Mouse (Mus musculus): Measurements from ENCODE around the gene Hk2. TPM values are rescaled to one million over a fixed set of nuclear protein-coding genes. Genes with fewer than 3 reads are reported as not detected.

Gene Hk2
- polyA plus RNA-seq, 1 experiment from 2014 or later = 28.0 TPM

- Histone ChIP-seq H3K9me3 (ENCODE audit: control insufficient read depth, low read length) (no peaks in the 10 kb centered on the region), H3K4me3 (ENCODE audit: low read length) (no peak overlapping the region), H3K9ac (ENCODE audit: low read depth, low read length) (no peak overlapping the region), H3K4me1 (ENCODE audit: control insufficient read depth, insufficient read depth, low read length) (peaks cover 11% of the 10 kb centered on the region; the same call in 1 of the 2 replicates), H3K27ac (ENCODE audit: low read depth, low read length) (no peak overlapping the region), H3K4me2 (replicated peaks; ENCODE audit: low read depth, low read length) (no peak overlapping the region), H3K36me3 (ENCODE audit: control insufficient read depth, insufficient read depth, low read length) (no peaks in the 10 kb centered on the region), H3K27me3 (ENCODE audit: control insufficient read depth, insufficient read depth, low read length) (no peaks in the 10 kb centered on the region)
- 97% methylated on average over 2 of the region's 2 CpGs for WGBS
- no peak for ATAC-seq (ENCODE audit: low FRiP score, low TSS enrichment)
Observed at GRCm38 (mm10) chr6:82765261-82765660, 9.0 kb downstream of the Hk2 start.

DNA sequence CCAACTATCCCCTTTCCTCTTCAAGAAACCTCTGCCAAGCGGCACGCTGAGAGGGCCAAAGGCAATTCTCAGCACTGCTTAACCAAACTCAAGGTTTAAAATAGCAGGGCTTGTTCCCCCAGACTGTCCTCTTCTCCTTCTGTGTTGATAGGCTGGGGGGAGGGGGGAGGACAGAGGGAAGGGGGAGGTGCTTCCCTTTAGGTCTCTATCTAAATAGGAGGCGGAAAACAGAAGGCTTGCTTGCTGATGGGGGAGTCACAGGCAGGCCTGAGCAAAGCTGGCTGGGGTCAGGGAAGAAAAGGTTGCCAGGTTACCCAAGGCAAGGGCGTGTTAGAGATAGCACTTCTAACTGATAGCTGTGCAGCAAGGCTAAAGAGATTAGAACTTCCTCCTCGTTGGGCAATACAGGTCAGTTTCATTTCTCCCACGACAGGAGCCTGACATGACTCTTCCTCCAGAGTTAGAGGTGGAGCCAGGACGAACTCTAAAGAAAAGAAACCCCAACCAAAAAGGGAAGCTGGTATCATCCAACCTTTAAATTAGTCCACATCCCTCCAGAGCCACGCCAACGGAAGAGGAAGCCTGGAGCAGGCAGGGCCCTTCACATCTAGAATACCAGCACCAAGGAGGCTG lies 10.3 kb downstream of the Hk2 start:
- no peak overlapping the region for H3K4me3 ChIP-seq (ENCODE audit: low read length)
- H3K27me3 ChIP-seq (ENCODE audit: control insufficient read depth, insufficient read depth, low read length) = no peaks in the 10 kb centered on the region
- peaks cover 6% of the 10 kb centered on the region; the same call in 1 of the 2 replicates for H3K4me1 ChIP-seq (ENCODE audit: control insufficient read depth, insufficient read depth, low read length)
- H3K9me3 ChIP-seq (ENCODE audit: control insufficient read depth, low read length) = no peaks in the 10 kb centered on the region
- ATAC-seq (ENCODE audit: low FRiP score, low TSS enrichment) = no peak; the same call in 1 of the 2 replicates
- H3K9ac ChIP-seq (ENCODE audit: low read depth, low read length) = no peak overlapping the region
- H3K4me2 ChIP-seq (replicated peaks; ENCODE audit: low read depth, low read length) = no peak overlapping the region
- H3K36me3 ChIP-seq (ENCODE audit: control insufficient read depth, insufficient read depth, low read length) = no peaks in the 10 kb centered on the region; the same call in 1 of the 2 replicates
- 43% methylated on average over 9 of the region's 9 CpGs for WGBS
- H3K27ac ChIP-seq (ENCODE audit: low read depth, low read length) = no peak overlapping the region

DNA sequence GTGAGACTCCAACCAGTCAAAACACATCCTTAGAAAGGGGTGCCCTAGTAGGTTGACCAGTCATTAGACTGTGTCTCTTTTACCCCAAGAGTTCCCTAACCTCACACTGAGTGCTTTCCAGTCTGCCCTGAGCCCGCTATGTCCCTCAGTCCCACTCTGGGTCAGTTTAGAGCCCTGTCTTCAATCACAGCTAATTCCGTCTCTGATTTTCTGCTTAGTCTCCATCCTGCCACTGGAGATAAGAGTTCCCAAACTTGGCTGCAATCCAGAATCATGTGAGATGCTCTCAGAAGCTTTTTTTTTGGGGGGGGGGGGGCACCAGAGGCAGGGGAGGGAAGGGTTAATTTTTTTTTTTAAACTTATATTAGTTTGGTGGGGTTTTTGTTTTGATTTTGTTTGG lies 11.5 kb downstream of the Hk2 start:
- Histone ChIP-seq H3K27ac (ENCODE audit: low read depth, low read length) (no peak overlapping the region), H3K27me3 (ENCODE audit: control insufficient read depth, insufficient read depth, low read length) (no peaks in the 10 kb centered on the region), H3K9ac (ENCODE audit: low read depth, low read length) (no peak overlapping the region), H3K9me3 (ENCODE audit: control insufficient read depth, low read length) (no peaks in the 10 kb centered on the region), H3K36me3 (ENCODE audit: control insufficient read depth, insufficient read depth, low read length) (no peaks in the 10 kb centered on the region; the same call in 1 of the 2 replicates), H3K4me1 (ENCODE audit: control insufficient read depth, insufficient read depth, low read length) (peaks cover 6% of the 10 kb centered on the region; the same call in 1 of the 2 replicates), H3K4me3 (ENCODE audit: low read length) (no peak overlapping the region), H3K4me2 (replicated peaks; ENCODE audit: low read depth, low read length) (no peak overlapping the region)
- 77% methylated on average over 2 of the region's 2 CpGs for WGBS
- no peak for ATAC-seq (ENCODE audit: low FRiP score, low TSS enrichment)

DNA sequence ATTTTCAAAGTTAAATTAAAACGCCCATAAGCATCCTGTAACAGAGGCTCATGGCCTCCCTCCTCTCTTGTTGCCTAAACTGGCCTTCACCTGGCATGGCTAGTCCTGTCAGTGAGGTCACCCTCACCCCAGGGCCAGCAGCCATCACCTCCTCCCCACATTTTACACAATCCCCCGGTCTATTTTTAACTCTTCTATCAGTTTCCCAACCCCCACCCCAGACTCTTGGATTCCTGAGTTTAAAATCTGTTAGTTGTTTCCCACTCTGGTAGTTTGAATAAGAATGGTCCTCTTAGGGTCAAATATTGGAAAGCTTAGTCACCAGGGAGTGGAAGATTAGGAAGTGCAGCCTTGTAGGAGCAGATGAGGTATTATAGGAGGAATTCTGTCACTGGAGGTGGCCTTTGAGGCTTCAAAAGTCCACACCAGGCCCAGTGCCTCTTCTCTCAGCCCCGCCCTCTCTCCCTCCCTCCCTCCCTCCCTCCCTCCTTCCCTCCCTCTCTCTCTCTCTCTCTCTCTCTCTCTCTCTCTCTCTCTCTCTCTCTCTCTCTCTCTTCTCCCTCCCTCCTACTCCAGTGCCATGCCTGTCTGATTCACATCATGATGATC lies 13.4 kb downstream of the Hk2 start:
- no peaks in the 10 kb centered on the region for H3K9me3 ChIP-seq (ENCODE audit: control insufficient read depth, low read length)
- no peak for ATAC-seq (ENCODE audit: low FRiP score, low TSS enrichment)
- no peak overlapping the region for H3K4me3 ChIP-seq (ENCODE audit: low read length)

DNA sequence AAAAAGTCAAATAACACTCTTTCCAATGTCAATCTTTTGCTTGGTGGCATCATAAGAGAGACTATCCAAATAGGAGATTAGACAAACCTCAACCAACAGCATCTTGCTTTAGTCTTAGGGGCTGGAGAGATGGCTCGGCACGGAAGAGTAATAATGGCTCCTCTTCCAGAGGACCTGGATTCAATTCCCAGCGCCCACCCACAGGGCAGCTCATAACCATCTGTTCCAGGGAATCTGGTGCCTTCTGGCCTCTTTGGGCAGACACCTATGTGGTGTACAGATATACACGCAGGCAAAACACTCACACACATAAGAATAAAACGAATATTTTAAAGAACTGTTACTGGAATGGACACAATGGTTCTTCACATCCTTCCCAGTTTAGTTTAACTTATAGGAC lies 15.0 kb downstream of the Hk2 start:
- no peak overlapping the region for H3K4me2 ChIP-seq (replicated peaks; ENCODE audit: low read depth, low read length)
- no peak overlapping the region for H3K9ac ChIP-seq (ENCODE audit: low read depth, low read length)
- WGBS = 94% methylated on average over 5 of the region's 5 CpGs
- no peaks in the 10 kb centered on the region for H3K27me3 ChIP-seq (ENCODE audit: control insufficient read depth, insufficient read depth, low read length)
- no peak overlapping the region for H3K27ac ChIP-seq (ENCODE audit: low read depth, low read length)
- no peak for ATAC-seq (ENCODE audit: low FRiP score, low TSS enrichment)
- H3K4me1 ChIP-seq (ENCODE audit: control insufficient read depth, insufficient read depth, low read length) = peaks cover 6% of the 10 kb centered on the region; the same call in 1 of the 2 replicates
- H3K36me3 ChIP-seq (ENCODE audit: control insufficient read depth, insufficient read depth, low read length) = no peaks in the 10 kb centered on the region; the same call in 1 of the 2 replicates
- H3K4me3 ChIP-seq (ENCODE audit: low read length) = no peak overlapping the region
- H3K9me3 ChIP-seq (ENCODE audit: control insufficient read depth, low read length) = no peaks in the 10 kb centered on the region

More for the DNA sequence above, 13.4 kb downstream of the Hk2 start:
- H3K36me3 ChIP-seq (ENCODE audit: control insufficient read depth, insufficient read depth, low read length) = no peaks in the 10 kb centered on the region; the same call in 1 of the 2 replicates
- no peaks in the 10 kb centered on the region for H3K27me3 ChIP-seq (ENCODE audit: control insufficient read depth, insufficient read depth, low read length)
- no peak overlapping the region for H3K4me2 ChIP-seq (replicated peaks; ENCODE audit: low read depth, low read length)
- H3K27ac ChIP-seq (ENCODE audit: low read depth, low read length) = no peak overlapping the region
- WGBS = 85% methylated on average over 3 of the region's 3 CpGs
- peaks cover 6% of the 10 kb centered on the region; the same call in 1 of the 2 replicates for H3K4me1 ChIP-seq (ENCODE audit: control insufficient read depth, insufficient read depth, low read length)
- H3K9ac ChIP-seq (ENCODE audit: low read depth, low read length) = no peak overlapping the region

GRCm38 (mm10) chr6:82756799-82757210 lies 17.4 kb downstream of the Hk2 start:
- Histone ChIP-seq H3K9me3 (ENCODE audit: control insufficient read depth, low read length) (no peaks in the 10 kb centered on the region), H3K27ac (ENCODE audit: low read depth, low read length) (no peak overlapping the region), H3K27me3 (ENCODE audit: control insufficient read depth, insufficient read depth, low read length) (no peaks in the 10 kb centered on the region), H3K36me3 (ENCODE audit: control insufficient read depth, insufficient read depth, low read length) (peaks cover 2% of the 10 kb centered on the region), H3K4me1 (ENCODE audit: control insufficient read depth, insufficient read depth, low read length) (no peaks in the 10 kb centered on the region), H3K9ac (ENCODE audit: low read depth, low read length) (no peak overlapping the region), H3K4me3 (ENCODE audit: low read length) (no peak overlapping the region), H3K4me2 (replicated peaks; ENCODE audit: low read depth, low read length) (no peak overlapping the region)
- no peak for ATAC-seq (ENCODE audit: low FRiP score, low TSS enrichment)
- 90% methylated on average over 9 of the region's 9 CpGs for WGBS

DNA sequence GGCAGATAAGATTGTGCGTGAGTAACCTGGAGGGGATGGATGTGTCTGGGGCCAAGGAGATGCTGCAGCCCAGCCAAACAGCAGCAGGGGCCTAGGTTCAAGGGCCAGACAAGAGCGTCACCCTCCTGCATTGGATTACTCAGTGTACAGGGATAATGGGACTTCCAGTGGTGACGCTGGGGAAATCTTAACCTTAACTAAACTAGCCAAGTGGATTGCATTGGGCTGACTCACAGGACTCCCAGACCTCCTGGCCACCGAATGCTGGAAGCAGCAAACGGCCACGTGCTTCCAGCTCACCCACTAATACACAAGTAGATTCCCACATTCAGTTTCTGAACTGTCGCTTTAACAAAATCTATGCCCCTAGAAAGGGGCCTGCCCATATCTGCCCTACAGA lies 18.0 kb downstream of the Hk2 start:
- ATAC-seq (ENCODE audit: low FRiP score, low TSS enrichment) = no peak
- Histone ChIP-seq H3K4me1 (ENCODE audit: control insufficient read depth, insufficient read depth, low read length) (no peaks in the 10 kb centered on the region), H3K9me3 (ENCODE audit: control insufficient read depth, low read length) (no peaks in the 10 kb centered on the region), H3K9ac (ENCODE audit: low read depth, low read length) (no peak overlapping the region), H3K4me2 (replicated peaks; ENCODE audit: low read depth, low read length) (no peak overlapping the region), H3K27me3 (ENCODE audit: control insufficient read depth, insufficient read depth, low read length) (no peaks in the 10 kb centered on the region), H3K27ac (ENCODE audit: low read depth, low read length) (no peak overlapping the region), H3K4me3 (ENCODE audit: low read length) (no peak overlapping the region), H3K36me3 (ENCODE audit: control insufficient read depth, insufficient read depth, low read length) (peaks cover 7% of the 10 kb centered on the region)
- WGBS = 87% methylated on average over 7 of the region's 7 CpGs

DNA sequence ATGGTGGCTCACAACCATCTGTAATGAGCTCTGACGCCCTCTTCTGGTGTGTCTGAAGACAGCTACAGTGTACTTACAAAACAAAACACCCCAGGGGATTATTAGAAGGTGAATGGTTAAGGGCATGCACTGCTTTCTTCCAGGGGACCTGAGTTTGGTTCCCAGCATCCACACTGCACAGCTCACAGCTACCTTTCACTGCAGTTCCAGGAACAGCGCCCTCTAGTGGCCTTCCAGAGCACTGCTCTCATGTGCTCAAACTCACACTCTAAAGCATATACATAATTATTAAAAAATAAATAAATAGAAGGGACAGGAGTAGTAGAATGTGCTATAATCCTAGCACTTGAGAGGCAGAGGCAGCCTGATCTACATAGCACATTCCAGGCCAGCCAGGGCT lies 18.9 kb downstream of the Hk2 start:
- H3K9ac ChIP-seq (ENCODE audit: low read depth, low read length) = no peak overlapping the region
- H3K27ac ChIP-seq (ENCODE audit: low read depth, low read length) = no peak overlapping the region
- H3K9me3 ChIP-seq (ENCODE audit: control insufficient read depth, low read length) = no peaks in the 10 kb centered on the region
- H3K4me1 ChIP-seq (ENCODE audit: control insufficient read depth, insufficient read depth, low read length) = no peaks in the 10 kb centered on the region
- H3K4me2 ChIP-seq (replicated peaks; ENCODE audit: low read depth, low read length) = no peak overlapping the region
- WGBS = 48% methylated on average over 2 of the region's 2 CpGs
- peaks cover 7% of the 10 kb centered on the region for H3K36me3 ChIP-seq (ENCODE audit: control insufficient read depth, insufficient read depth, low read length)
- H3K4me3 ChIP-seq (ENCODE audit: low read length) = no peak overlapping the region
- H3K27me3 ChIP-seq (ENCODE audit: control insufficient read depth, insufficient read depth, low read length) = no peaks in the 10 kb centered on the region
- no peak for ATAC-seq (ENCODE audit: low FRiP score, low TSS enrichment)

GRCm38 (mm10) chr6:82754769-82755168 lies 19.5 kb downstream of the Hk2 start:
- Histone ChIP-seq H3K9me3 (ENCODE audit: control insufficient read depth, low read length) (no peaks in the 10 kb centered on the region), H3K4me2 (replicated peaks; ENCODE audit: low read depth, low read length) (no peak overlapping the region), H3K27me3 (ENCODE audit: control insufficient read depth, insufficient read depth, low read length) (no peaks in the 10 kb centered on the region), H3K36me3 (ENCODE audit: control insufficient read depth, insufficient read depth, low read length) (peaks cover 7% of the 10 kb centered on the region), H3K27ac (ENCODE audit: low read depth, low read length) (no peak overlapping the region), H3K9ac (ENCODE audit: low read depth, low read length) (no peak overlapping the region), H3K4me3 (ENCODE audit: low read length) (no peak overlapping the region), H3K4me1 (ENCODE audit: control insufficient read depth, insufficient read depth, low read length) (no peaks in the 10 kb centered on the region)
- 89% methylated on average over 6 of the region's 6 CpGs for WGBS
- no peak for ATAC-seq (ENCODE audit: low FRiP score, low TSS enrichment)
